Mouse (Mus musculus): ENCODE measurements around the gene Xxylt1.

Xxylt1 gene

GRCm38 (mm10) chr16:30984826-30985545 lies 96.2 kb downstream of the Xxylt1 start:
- DNase-seq = peak; percentile 31 to 50

- no peak for DNase-seq
Measured at GRCm38 (mm10) chr16:30984101-30984500, 97.1 kb downstream of the Xxylt1 start.

DNA sequence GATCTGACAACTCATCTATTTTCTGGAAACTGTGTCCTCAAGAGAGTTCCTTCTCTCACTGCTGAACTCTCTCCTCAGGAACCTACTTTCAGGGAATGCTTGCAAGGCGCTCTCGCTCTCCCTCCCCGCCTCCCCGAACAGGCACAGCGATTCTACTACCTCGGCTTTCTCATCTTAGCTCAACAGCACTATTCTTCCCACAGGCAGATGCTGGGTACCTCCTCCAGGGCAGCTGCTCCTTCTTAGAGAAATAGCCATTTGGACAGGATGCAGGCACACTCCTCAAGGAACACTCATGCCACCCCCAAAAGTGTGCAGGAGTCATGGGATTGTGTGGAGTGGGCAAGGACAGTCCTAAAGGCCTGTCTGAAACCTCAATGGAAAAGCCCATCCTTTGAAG lies 97.5 kb downstream of the Xxylt1 start:
- DNase-seq = no peak

DNA sequence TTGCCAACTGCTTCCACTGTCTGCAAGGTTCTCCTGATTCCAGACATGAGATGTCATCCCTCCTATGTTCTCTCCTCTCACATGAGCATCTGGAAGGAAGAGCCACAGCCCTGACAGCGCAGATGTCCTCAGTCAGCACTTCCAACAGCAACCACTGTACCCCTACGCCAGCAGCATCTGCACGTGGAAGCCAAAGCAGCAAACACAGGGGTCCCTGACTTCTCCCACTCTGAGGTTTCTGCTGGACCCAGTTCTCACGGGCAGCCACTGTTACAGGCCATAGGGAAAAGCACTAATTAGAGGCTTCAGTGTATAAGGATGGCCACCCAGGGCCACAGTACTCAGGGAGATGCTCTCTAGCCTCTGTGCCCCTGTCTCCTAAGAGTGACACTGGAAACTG lies 98.0 kb downstream of the Xxylt1 start:
- DNase-seq = no peak

GRCm38 (mm10) chr16:30981345-30981744 lies 99.9 kb downstream of the Xxylt1 start:
- DNase-seq = peak; percentile 78 to 79

- peak; percentile 27 to 50 for DNase-seq
Measured at GRCm38 (mm10) chr16:30979905-30980304, 101.3 kb downstream of the Xxylt1 start.

DNA sequence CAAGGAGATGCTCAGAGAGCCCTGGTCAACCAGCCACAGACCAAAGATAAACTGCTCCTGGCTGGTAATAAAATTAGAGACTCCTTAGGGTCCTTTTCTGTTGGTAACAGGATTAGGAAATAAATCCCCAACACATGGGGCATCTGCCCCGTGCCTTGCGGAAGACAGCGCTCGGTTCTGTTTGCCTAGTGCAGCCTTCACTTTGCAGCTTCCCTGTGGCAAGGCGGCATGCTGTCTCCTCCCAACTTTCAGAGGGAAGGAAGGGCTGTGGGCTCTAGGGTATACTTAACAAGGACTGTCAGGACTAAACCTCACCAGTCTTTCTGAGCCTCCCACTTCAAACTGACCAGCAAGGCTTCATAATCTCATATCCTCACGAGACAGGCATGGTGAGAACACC lies 103.5 kb downstream of the Xxylt1 start:
- no peak for DNase-seq

GRCm38 (mm10) chr16:30977186-30977585 lies 104.0 kb downstream of the Xxylt1 start:
- peak; percentile 94 to 96 for DNase-seq

GRCm38 (mm10) chr16:30974549-30974948 lies 106.7 kb downstream of the Xxylt1 start:
- DNase-seq = no peak

DNA sequence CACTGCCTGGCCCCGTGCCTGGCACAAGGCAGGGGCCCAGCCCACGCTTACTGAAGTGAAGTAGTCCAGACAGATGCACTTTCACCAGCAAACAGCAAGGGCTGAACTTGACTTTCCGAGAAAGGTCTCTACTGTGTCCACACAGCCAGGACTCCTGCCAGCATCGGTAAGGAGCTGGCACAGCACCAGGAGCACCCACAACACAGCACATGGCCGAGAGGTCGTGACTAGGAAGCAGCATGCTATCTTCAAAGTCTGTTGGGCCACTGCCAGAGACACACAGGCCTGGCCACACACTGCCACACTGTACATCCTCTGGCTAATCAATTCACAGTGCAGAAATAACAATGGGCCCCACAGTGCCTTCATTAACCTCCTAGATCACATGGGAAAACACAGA lies 107.8 kb downstream of the Xxylt1 start:
- DNase-seq = peak; percentile 82 to 89

DNA sequence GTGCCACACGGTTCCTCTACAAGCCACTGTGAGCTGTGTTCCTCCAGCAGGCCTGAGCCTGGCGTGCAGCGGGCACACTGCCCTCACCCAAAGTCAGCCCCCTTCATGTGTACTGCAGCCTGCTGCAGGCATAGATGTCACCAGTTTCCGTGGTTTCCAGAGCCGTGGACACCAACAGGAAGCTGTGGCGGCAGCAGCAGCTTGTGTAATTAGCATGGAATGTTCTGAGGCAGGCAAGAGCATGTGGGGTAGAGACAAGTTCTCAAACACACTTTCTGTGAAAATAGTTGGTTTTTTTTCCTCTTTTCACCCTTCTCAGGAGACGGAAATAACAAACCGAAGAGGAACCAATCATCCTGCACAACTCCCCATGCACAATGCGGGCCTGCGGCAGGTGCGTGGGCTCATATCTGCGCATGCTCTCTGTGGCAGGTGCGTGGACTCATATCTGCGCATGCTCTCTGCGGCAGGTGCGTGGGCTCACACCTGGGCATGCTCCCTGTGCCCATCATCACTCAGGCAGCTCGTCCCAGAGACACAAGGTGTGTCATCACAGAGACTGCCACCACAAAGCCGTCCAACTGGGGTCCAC lies 109.2 kb downstream of the Xxylt1 start:
- peak; percentile 68 to 70 for DNase-seq

DNA sequence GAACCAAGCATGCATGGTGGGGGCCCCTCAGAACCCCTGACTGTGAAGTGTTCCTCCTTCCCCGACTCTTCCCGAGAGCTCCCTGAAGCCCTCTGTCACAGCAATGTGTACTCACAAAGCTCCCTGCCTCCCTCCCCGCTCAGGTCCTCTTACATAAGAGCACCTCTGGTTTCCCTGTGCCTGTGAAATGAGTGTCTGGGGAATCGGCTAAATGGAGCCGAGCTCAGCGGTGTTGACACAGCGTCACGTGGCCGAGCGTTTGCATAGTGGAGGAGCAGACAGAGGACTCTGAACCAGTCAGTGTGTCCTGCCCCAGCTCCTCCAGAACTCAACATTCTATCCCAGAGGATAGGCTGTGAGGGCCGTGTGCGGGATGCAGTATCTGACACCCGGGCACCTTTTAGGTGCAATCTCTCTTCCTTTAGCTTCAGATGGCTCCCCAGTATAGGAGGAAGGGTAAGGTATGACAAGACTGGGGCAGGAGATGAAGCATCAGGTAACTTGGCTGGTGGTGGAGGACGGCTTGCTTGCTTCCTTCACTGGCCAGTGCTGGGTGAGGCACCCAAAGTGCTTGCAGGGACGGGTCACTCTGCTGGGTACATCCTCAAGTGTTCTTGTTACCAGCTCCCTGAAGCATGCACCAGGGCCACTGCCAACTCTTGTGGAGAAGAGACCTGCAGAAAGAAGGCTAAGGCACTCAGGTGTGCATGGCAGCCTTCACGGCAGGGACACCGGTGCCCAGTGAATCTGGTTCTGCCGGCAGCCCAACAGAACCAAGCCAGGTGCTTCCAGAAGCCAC lies 111.8 kb downstream of the Xxylt1 start:
- peak; percentile 81 to 87 for DNase-seq

- DNase-seq = peak in 1 of 2 experiments; percentile 40
Measured at GRCm38 (mm10) chr16:30968402-30969151, 112.7 kb downstream of the Xxylt1 start.

- DNase-seq = no peak
Measured at GRCm38 (mm10) chr16:30966684-30967083, 114.5 kb downstream of the Xxylt1 start.

GRCm38 (mm10) chr16:30964891-30965290 lies 116.3 kb downstream of the Xxylt1 start:
- no peak for DNase-seq

- DNase-seq = peak; percentile 74 to 82
Measured at GRCm38 (mm10) chr16:30964411-30964810, 116.8 kb downstream of the Xxylt1 start.

DNA sequence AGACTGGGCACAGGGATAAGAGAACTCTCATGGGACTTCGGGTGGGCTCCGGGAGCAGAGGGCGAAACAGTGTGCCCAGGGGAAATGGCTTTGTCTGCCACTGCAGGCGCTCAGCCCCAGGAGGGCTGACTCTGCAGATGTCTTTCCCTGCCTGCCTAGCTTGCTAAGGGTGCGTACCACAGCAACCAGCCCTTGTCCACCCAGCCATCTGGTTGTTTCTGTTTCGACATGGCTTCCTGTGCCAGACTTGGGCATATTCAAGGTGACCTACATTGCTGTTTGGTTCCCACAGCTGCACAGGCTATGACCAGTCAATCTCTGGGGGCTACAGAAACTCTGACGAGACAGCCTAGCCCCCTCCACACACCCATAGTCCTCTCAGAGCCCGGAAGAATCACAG lies 118.7 kb downstream of the Xxylt1 start:
- DNase-seq = no peak

GRCm38 (mm10) chr16:30961176-30961575 lies 120.1 kb downstream of the Xxylt1 start:
- no peak for DNase-seq

DNA sequence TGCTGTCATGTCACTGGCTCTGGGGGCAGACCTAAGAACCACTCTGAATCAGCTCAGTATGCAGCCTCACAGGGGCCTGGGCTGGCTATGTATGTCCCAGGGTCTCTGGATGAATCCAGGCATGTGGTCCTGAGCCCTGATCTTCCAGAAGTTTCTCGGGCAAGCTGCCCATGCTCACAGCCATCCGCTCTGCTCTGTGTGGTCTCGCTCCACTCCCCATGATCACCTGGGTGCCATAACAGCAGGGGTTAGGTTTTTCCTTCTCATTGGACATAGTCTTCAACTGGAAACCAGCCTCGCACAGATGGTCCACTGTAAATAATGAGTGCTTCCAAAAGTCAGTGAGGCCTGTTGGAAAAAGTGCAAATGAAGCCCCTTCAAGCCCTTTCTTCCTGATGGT lies 121.0 kb downstream of the Xxylt1 start:
- no peak for DNase-seq

DNA sequence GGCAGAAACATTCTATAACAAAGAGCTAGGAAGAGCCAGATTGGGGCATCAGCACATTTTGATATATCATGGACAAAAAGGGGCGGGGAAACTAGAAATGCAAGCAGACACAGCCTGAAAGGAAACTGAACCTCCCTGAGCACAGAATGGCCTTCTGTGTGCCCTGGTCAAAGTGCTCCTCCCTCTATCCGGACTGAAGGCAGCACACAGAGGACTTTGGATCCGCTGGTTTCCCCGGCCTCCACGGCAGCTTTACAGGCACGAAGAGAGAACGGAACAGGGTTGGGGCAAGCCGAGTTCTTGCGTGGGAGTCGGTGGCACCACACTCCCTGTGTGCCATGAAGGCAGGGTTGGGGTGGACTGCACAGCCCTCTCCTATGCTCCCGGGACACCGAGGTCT lies 121.5 kb downstream of the Xxylt1 start:
- no peak for DNase-seq

DNA sequence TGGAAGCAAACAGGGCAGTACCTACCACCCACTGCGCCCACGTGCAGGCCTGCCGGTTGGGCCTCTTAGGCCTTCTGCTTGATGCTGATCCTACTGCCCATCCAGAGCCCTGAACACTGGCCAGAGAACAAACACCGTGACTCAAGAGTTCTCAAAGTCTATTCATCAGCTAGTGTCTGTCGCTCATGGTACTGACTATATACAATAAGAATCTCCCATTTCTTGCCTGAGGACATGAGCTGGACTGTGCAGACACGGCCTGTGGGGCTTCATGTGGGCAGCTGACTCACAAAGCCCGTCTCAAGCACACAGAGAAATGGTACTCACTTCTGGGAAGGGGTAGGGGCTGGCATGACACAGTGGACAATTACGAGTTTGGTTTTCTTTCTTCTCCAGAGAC lies 125.1 kb downstream of the Xxylt1 start:
- DNase-seq = no peak

DNA sequence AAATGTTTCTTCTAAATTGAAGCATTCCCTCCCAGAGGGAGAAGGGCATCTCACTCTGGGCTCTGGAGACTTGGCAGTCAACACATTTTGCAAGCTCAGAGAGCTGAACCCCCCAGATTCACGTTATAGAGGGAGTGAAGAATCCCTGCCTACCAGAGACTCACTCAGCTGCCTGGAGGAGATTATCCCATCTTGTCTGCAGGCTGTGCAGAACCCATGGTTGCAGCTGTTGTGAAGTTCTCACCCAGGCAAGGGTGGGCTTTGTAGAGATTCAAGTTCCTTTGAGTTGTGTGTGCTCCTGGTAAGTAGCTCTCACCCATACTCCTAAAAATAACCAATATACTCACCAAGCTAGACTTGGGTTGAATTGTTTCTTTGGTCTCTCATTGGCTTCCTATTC lies 132.6 kb downstream of the Xxylt1 start:
- no peak for DNase-seq

- DNase-seq = no peak
Measured at GRCm38 (mm10) chr16:30948216-30948615, 133.0 kb downstream of the Xxylt1 start.
